Mouse (Mus musculus) erythroblast, embryonic 14.5 days (primary cell): ENCODE measurements around the gene Gm38392. TPM values are rescaled to one million over a fixed set of nuclear protein-coding genes. Genes with fewer than 3 reads are reported as not detected.

ENCODE experiments used
- H3K27me3 ChIP-seq: 2 replicates; pipeline ENCODE4 v1.6.1; 2012; ENCODE audit warnings: inconsistent platforms; ENCODE audit not compliant: control insufficient read depth
- H3K36me3 ChIP-seq: 2 replicates; pipeline ENCODE4 v1.6.1; 2012; ENCODE audit warnings: mild to moderate bottlenecking, inconsistent platforms; ENCODE audit not compliant: control insufficient read depth
- H3K4me1 ChIP-seq: 2 replicates; pipeline ENCODE4 v1.6.1; 2012; ENCODE audit warnings: inconsistent platforms; ENCODE audit not compliant: control insufficient read depth
- H3K4me3 ChIP-seq: replicated peaks from 2 replicates; pipeline ENCODE3; 2012; ENCODE audit warnings: moderate library complexity, mild to moderate bottlenecking, inconsistent platforms
- H3K9me3 ChIP-seq: 2 replicates; pipeline ENCODE4 v1.6.1; 2012; ENCODE audit warnings: low read length, inconsistent platforms, mixed read lengths; ENCODE audit not compliant: control insufficient read depth
- GATA1 ChIP-seq: IDR thresholded peaks from 2 replicates; pipeline ENCODE4 v1.6.1; 2012; ENCODE audit warnings: low read length, inconsistent platforms, mixed read lengths
- TAL1 ChIP-seq: IDR thresholded peaks from 3 replicates; pipeline ENCODE4 v1.6.1; 2012; ENCODE audit warnings: low read length, inconsistent platforms, mixed read lengths
- polyA plus RNA-seq: library from polyadenylated mRNA; stranded (reverse); fragments of >175 nt; gene quantifications from 2 replicates; pipeline ENCODE4 v1.2.3, GENCODE M21; 2012

Gm38392 gene
- polyA plus RNA-seq, 1 experiment, result not detected

DNA sequence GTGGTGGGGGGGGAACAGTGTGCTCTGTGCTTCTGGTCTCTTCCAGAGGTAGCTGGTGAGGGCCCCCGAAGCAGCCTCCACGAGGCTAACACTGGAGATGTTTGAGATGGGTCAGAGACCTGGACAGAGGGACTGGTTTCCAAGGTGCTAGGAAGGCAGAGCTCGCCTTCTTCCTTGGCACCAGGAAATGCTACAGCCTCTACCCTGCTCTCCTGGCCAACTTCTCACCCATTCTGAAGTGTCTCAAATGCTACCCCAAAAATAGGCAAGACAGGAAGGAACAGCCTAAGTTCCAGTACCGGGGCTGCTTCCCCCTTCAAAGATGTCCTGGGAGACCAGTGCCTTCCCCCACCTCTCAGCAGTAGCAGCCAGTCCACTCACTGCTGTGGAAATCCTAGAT lies 47.6 kb downstream of the Gm38392 start:
- no peak overlapping the region for H3K4me3 ChIP-seq
- H3K36me3 ChIP-seq, result no peaks in the 10 kb centered on the region
- H3K9me3 ChIP-seq, result peaks cover 2% of the 10 kb centered on the region; the same call in 1 of the 2 replicates
- no peaks in the 10 kb centered on the region for H3K4me1 ChIP-seq
- no peak for TF ChIP-seq GATA1
- TF ChIP-seq TAL1, result no peak
- peaks cover 81% of the 10 kb centered on the region for H3K27me3 ChIP-seq

DNA sequence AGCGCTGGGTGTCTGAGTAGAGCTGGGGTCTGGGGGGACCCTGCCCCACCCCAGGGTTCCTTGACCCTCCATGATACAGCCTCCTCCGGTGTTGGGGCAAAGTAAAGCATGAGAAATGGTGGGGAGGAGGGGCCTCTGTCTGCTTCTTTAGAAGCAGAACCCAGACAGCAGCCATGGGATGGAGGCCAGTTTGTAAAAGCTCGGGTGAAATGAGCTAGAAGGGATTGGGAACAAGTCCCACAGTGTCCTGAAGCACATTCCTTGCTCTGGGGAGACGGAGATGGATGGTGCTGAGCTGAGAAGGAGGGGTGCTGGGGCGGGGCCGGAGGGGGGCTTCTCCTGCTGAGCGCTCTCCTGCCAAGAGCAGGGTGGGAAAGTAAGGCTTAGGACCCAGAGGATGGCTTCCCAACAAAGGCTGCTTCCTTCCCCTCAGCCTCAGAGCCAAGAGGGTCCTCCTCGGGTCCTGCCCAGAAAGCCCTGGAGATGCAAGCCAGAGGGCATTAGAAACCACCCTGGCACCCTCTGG lies 48.1 kb downstream of the Gm38392 start:
- TF ChIP-seq TAL1, result no peak
- no peak for TF ChIP-seq GATA1

DNA sequence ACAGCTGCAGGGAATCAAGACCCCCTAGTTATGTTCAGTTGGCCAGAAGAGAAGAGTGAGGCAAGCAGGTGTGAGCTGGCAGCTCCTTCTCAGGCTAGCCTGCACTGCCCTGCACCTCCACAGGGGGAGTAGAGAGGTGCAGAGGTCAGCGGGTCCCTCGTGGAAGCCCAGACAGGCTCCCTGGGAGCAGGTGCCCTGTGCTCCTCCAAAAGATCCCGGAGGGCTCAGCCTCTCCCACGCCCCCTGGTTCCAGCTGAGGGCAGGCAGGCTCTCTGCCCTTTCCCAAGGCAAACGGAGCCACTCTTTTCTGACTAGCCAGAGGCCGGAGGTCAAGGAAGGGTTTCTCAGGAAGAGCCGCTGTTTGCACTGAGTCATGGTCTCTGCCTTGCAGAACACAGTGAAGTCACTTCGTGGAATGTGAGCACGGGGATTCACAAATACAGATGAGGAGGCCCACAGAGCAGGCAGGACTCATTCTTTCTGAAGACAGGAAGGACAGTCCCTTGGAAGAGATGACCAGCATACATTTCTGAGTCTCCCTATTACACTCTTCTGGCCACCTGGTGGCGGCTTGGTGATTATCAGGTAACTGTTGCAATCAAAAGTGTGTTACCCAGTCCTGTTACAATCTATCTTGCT lies 49.3 kb downstream of the Gm38392 start:
- Histone ChIP-seq H3K9me3 (peaks cover 2% of the 10 kb centered on the region; the same call in 1 of the 2 replicates), H3K4me1 (no peaks in the 10 kb centered on the region), H3K27me3 (peaks cover 75% of the 10 kb centered on the region), H3K36me3 (no peaks in the 10 kb centered on the region), H3K4me3 (no peak overlapping the region)
- TF ChIP-seq TAL1 (no peak), GATA1 (no peak)

More for the DNA sequence above, 48.1 kb downstream of the Gm38392 start:
- peaks cover 79% of the 10 kb centered on the region for H3K27me3 ChIP-seq
- no peaks in the 10 kb centered on the region for H3K36me3 ChIP-seq
- H3K4me1 ChIP-seq, result no peaks in the 10 kb centered on the region
- peaks cover 2% of the 10 kb centered on the region; the same call in 1 of the 2 replicates for H3K9me3 ChIP-seq
- H3K4me3 ChIP-seq, result no peak overlapping the region

DNA sequence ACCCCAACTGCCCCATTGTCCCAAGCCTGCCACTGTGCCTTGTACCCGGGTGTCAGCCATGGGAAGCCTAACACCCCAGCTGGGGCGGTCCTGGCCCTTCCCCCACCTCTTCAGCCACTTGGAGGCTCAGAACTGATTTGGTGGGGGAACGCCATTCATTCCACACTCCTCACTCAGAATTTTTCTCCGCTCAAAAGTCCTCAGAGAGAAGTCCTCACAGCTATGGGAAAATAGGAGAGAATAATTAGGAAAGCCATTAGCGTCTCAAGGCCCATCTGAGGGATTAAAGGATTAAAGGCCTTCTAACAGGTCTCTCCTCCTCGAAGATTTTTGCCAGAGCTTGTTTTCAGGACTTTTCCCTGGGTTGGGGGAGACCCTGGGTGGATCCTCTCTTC lies 49.9 kb downstream of the Gm38392 start:
- Histone ChIP-seq H3K27me3 (peaks cover 74% of the 10 kb centered on the region), H3K9me3 (peaks cover 2% of the 10 kb centered on the region; the same call in 1 of the 2 replicates), H3K4me3 (no peak overlapping the region), H3K4me1 (no peaks in the 10 kb centered on the region), H3K36me3 (no peaks in the 10 kb centered on the region)
- TF ChIP-seq GATA1 (no peak), TAL1 (no peak)

DNA sequence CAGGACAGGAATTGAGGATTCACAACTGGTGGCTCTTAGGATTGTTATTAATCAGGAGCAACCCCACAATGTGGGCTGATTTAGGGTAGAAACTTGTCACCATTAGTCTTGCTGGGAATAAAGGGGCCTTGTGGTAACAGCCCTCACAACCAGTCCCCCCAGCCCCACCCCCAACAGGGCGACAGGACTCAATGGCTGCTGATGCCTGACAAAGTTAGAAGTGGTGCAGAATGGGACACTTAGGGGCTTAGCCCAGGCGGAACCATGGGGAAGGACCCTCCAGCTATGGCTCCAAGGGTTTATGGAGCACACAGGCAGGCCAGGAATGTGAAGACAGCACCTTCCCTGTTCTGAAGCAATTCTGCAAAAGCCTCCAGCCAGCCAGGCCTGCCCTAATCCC lies 51.4 kb downstream of the Gm38392 start:
- Histone ChIP-seq H3K27me3 (peaks cover 70% of the 10 kb centered on the region), H3K9me3 (no peaks in the 10 kb centered on the region; the same call in 1 of the 2 replicates), H3K4me3 (no peak overlapping the region)

DNA sequence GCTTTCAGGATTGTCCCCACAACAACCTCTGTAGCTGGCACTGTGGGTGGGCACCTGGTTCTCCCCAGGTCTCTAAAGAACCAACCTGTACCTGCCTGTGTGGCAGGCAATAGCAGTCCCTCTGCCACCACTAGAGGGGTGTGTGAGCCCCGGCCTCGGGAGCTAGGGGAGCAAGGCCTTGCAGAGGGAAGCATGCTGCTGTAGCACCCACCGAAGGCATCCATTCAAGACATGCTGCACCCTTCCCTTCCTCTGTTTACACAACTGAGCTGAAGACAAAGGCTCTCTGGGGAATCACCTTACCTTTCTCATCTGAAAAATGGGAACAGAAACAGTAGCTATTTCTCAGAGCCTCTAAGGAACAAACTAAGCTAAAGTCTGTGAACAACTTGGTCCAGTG lies 51.8 kb downstream of the Gm38392 start:
- Histone ChIP-seq H3K36me3 (no peaks in the 10 kb centered on the region), H3K4me3 (no peak overlapping the region), H3K4me1 (no peaks in the 10 kb centered on the region), H3K9me3 (no peaks in the 10 kb centered on the region), H3K27me3 (peaks cover 70% of the 10 kb centered on the region)
- TF ChIP-seq GATA1 (no peak), TAL1 (no peak)

More for the DNA sequence above, 51.4 kb downstream of the Gm38392 start:
- H3K36me3 ChIP-seq, result no peaks in the 10 kb centered on the region
- no peaks in the 10 kb centered on the region for H3K4me1 ChIP-seq
- no peak for TF ChIP-seq TAL1
- TF ChIP-seq GATA1, result no peak

DNA sequence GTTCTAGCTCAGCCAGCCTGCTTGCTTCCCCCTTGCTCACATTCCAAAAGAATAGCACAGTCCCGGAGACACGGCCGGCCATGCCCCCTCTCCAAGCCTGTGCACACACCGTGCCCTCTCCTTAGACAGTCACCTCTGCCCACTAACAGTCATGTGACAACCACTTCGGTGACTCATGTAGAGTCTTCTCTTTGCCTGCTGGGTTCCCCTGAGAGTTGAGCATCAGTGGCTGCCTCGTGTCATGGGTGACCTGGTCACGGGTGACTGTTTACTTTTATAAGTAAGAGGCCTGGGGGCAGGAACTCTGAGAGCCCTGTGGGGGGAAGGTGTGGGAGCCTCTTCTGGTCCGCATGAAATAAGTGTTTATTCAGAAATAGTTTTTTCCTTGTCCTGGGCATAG lies 53.0 kb downstream of the Gm38392 start:
- no peaks in the 10 kb centered on the region for H3K4me1 ChIP-seq
- no peaks in the 10 kb centered on the region for H3K9me3 ChIP-seq
- no peaks in the 10 kb centered on the region for H3K36me3 ChIP-seq
- TF ChIP-seq TAL1 (no peak), GATA1 (no peak)
- H3K27me3 ChIP-seq, result peaks cover 67% of the 10 kb centered on the region
- H3K4me3 ChIP-seq, result no peak overlapping the region

DNA sequence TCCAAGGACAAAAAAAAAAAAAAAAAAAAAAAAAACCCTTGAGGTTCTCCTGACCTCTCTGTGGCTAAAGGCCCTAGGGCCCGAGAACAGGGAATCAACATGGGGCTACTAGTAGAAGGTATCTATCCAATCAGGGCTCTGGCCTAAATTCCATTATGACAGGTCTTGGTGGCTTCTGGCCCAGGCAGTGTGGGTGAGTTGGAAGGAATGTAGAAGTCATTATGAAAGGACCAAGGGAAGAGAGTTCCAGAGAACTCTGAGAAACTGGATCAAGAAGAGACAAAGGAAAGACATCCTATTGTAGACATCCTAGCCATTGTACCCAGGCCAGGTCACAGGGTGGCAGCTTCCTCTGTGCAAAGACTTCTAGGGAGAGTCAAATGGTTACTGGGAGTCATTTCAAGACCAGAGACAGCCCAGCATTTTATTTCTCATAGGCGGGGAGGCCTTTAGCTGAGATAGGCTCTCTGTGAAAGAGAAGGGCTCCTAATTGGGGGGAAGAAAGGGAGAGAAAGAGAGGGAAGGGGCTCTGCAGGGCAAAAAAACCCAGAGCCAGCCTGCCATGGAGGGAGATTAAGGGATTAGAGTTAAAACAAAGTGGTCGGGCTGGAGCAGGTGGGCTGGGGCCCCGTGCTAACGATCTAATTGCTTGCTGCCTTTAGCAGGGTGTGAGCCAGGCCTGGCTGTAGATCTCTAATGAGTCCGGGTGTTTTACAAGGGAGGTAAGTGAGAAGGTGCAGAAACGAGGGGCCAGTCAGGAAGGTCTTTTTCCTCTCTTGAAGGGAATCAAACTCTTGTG lies 54.0 kb downstream of the Gm38392 start:
- no peak overlapping the region for H3K4me3 ChIP-seq
- no peaks in the 10 kb centered on the region for H3K9me3 ChIP-seq
- peaks cover 64% of the 10 kb centered on the region for H3K27me3 ChIP-seq
- TF ChIP-seq TAL1 (no peak), GATA1 (no peak)
- no peaks in the 10 kb centered on the region for H3K36me3 ChIP-seq
- no peaks in the 10 kb centered on the region for H3K4me1 ChIP-seq

DNA sequence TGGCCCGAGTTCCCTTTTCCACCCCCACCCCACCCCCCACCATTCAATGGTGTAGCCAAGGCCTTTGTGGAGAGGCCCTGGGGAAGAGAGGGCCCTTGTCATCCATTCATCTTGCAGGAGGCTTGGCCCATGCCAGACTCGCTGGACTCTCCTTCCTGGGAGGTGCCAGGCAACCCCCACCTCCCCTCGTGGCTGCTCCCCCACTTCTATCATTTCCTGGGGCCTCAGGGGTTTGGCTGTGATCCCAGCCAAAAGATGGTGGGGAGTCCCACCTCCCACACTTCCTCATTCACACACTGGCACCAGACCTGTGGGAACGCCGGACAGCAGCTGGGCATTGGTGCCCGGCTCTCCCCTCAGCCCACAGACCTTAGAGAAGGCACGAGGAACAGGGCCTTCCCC lies 54.7 kb downstream of the Gm38392 start:
- Histone ChIP-seq H3K36me3 (no peaks in the 10 kb centered on the region), H3K9me3 (no peaks in the 10 kb centered on the region), H3K27me3 (peaks cover 59% of the 10 kb centered on the region), H3K4me1 (no peaks in the 10 kb centered on the region), H3K4me3 (no peak overlapping the region)
- TF ChIP-seq TAL1 (no peak), GATA1 (no peak)
